Mouse (Mus musculus): ENCODE data around the gene Cnot6.

DNA sequence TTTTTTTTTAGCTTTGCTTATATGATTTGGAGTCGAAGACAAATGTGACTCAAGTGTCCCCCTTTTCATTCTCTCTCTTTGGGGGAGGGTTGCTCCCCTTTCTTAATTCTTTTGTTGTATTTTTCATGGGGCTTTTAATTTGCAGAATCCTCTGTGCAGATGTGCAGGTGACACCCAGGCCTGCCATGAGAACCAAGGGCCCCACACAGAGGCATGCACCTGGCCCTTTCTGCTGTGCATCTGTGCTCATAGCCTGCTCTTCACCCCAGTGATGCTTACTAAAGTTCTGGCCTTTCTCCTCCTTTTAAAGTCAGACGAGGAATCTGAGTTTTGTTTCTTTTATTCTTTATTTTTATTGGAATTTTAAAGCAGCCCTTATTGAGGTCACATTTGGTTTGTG is 12.2 kb upstream of the Cnot6 start:
- no peak for TF ChIP-seq CTCF (IDR thresholded peaks at IDR 0.05; ENCODE audit: low read depth, low read length)
- TF ChIP-seq POLR2A (IDR thresholded peaks at IDR 0.05; ENCODE audit: borderline replicate concordance, low read depth, low read length): no peak
